Mouse (Mus musculus) CH12.LX (cell line): Measurements from ENCODE around the gene Csnk2a2. TPM values are rescaled to one million over a fixed set of nuclear protein-coding genes. Genes with fewer than 3 reads are reported as not detected.

Experiments
- DNase-seq: peaks from one replicate; pipeline ENCODE4 v3.0.0-alpha.2; 2013; ENCODE audit errors: extremely low read depth
- H3K27ac ChIP-seq: 2 replicates; pipeline ENCODE4 v1.5.1; 2012; ENCODE audit warnings: low read depth, mild to moderate bottlenecking, control low read depth, moderate library complexity; ENCODE audit not compliant: insufficient read depth
- H3K27me3 ChIP-seq: replicated peaks from 2 replicates; pipeline ENCODE3; 2012; ENCODE audit warnings: inconsistent platforms
- H3K36me3 ChIP-seq, 2 experiments: replicated peaks in 1 of 2; 2 replicates each; pipeline versions ENCODE3 to v1.6.1; 2012; ENCODE audit warnings: inconsistent platforms in 1 of 2, low read length in 1 of 2, mild to moderate bottlenecking in 1 of 2, mixed read lengths in 1 of 2, moderate library complexity in 1 of 2; ENCODE audit not compliant: control insufficient read depth in 1 of 2, insufficient read depth in 1 of 2
- H3K4me1 ChIP-seq, 2 experiments: 2 replicates each; pipeline ENCODE4 v1.6.1; 2012; ENCODE audit warnings: inconsistent platforms in 1 of 2, moderate library complexity in 1 of 2; ENCODE audit not compliant: insufficient read depth in 2 of 2, control insufficient read depth in 1 of 2
- H3K4me2 ChIP-seq: 2 replicates; pipeline ENCODE4 v1.6.1; 2012; ENCODE audit warnings: low read depth, mild to moderate bottlenecking, control low read depth; ENCODE audit not compliant: poor library complexity, insufficient read depth, severe bottlenecking
- H3K4me3 ChIP-seq, 3 experiments: fragments of 150-350 bp in 1 of 3; sonication (generic) in 1 of 3; replicated peaks in 1 of 3; 2 replicates each; pipeline versions ENCODE3 to v1.5.1; 2011 to 2012; ENCODE audit warnings: low read depth in 2 of 3, low read length in 2 of 3, mild to moderate bottlenecking in 2 of 3, moderate library complexity in 2 of 3, control low read depth in 1 of 3, improper control_type of control experiment in 1 of 3, inconsistent platforms in 1 of 3, mixed read lengths in 1 of 3; ENCODE audit not compliant: poor library complexity in 1 of 3
- H3K79me2 ChIP-seq: replicated peaks from 2 replicates; pipeline ENCODE4 v1.6.1; 2012; ENCODE audit warnings: mild to moderate bottlenecking, moderate library complexity; ENCODE audit not compliant: control insufficient read depth, poor library complexity, insufficient read depth, severe bottlenecking; ENCODE audit errors: extremely low read depth
- H3K9ac ChIP-seq: 2 replicates; pipeline ENCODE4 v1.6.1; 2012; ENCODE audit warnings: low read depth, mild to moderate bottlenecking, control low read depth, moderate library complexity; ENCODE audit not compliant: insufficient read depth
- H3K9me3 ChIP-seq: replicated peaks from 2 replicates; pipeline ENCODE3; 2012; ENCODE audit warnings: low read length, inconsistent platforms, mixed read lengths
- BHLHE40 ChIP-seq: IDR thresholded peaks from 2 replicates; pipeline ENCODE4 v1.6.1; 2011; ENCODE audit warnings: mild to moderate bottlenecking, low read depth, low read length, improper control_type of control experiment
- CHD2 ChIP-seq: IDR thresholded peaks from 2 replicates; pipeline ENCODE4 v1.6.1; 2011; ENCODE audit warnings: low read length, improper control_type of control experiment
- ELF1 ChIP-seq: IDR thresholded peaks from 2 replicates; pipeline ENCODE4 v1.6.1; 2014; ENCODE audit warnings: low read depth, mild to moderate bottlenecking, inconsistent platforms, low read length, improper control_type of control experiment
- GABPA ChIP-seq: IDR thresholded peaks from 2 replicates; pipeline ENCODE4 v1.6.1; 2012; ENCODE audit warnings: low read depth, low read length, improper control_type of control experiment, inconsistent platforms; ENCODE audit not compliant: insufficient replicate concordance
- IRF4 ChIP-seq: IDR thresholded peaks from 2 replicates; pipeline ENCODE4 v1.6.1; 2014; ENCODE audit warnings: low read depth, mild to moderate bottlenecking, inconsistent platforms, low read length, improper control_type of control experiment
- KAT2A ChIP-seq: IDR thresholded peaks from 2 replicates; pipeline ENCODE4 v1.6.1; 2012; ENCODE audit warnings: low read length, improper control_type of control experiment, inconsistent platforms; ENCODE audit not compliant: insufficient replicate concordance
- MAFK ChIP-seq: IDR thresholded peaks from 2 replicates; pipeline ENCODE4 v1.6.1; 2011; ENCODE audit warnings: low read length, improper control_type of control experiment; ENCODE audit not compliant: insufficient replicate concordance
- MAX ChIP-seq: IDR thresholded peaks from 2 replicates; pipeline ENCODE4 v1.6.1; 2011; ENCODE audit warnings: low read length, improper control_type of control experiment
- MAZ ChIP-seq: IDR thresholded peaks from 2 replicates; pipeline ENCODE4 v1.6.1; 2012; ENCODE audit warnings: low read depth, mild to moderate bottlenecking, inconsistent platforms, low read length, improper control_type of control experiment, moderate library complexity
- MEF2A ChIP-seq: IDR thresholded peaks from 2 replicates; pipeline ENCODE4 v1.6.1; 2014; ENCODE audit warnings: low read depth, mild to moderate bottlenecking, inconsistent platforms, low read length, improper control_type of control experiment, borderline replicate concordance
- MYC ChIP-seq: IDR thresholded peaks from 2 replicates; pipeline ENCODE4 v1.6.1; 2011; ENCODE audit warnings: low read depth, mild to moderate bottlenecking, improper control_type of control experiment, low read length
- NELFE ChIP-seq: IDR thresholded peaks from 2 replicates; pipeline ENCODE4 v1.6.1; 2011; ENCODE audit warnings: low read depth, low read length, improper control_type of control experiment
- PAX5 ChIP-seq: IDR thresholded peaks from 2 replicates; pipeline ENCODE4 v1.6.1; 2012; ENCODE audit warnings: low read length, inconsistent platforms, mixed read lengths
- POLR2A ChIP-seq: IDR thresholded peaks from 2 replicates; pipeline ENCODE4 v1.6.1; 2011; ENCODE audit warnings: low read depth, mild to moderate bottlenecking, improper control_type of control experiment, low read length
- POLR2AphosphoS2 ChIP-seq: IDR thresholded peaks from 2 replicates; pipeline ENCODE4 v1.6.1; 2011; ENCODE audit warnings: low read depth, low read length, improper control_type of control experiment
- RAD21 ChIP-seq: IDR thresholded peaks from 2 replicates; pipeline ENCODE4 v1.6.1; 2011; ENCODE audit warnings: low read depth, mild to moderate bottlenecking, low read length, improper control_type of control experiment, moderate library complexity
- SMC3 ChIP-seq: IDR thresholded peaks from 2 replicates; pipeline ENCODE4 v1.6.1; 2011; ENCODE audit warnings: low read depth, low read length, improper control_type of control experiment
- TBP ChIP-seq: conservative IDR thresholded peaks from 2 replicates; pipeline ENCODE4 v1.6.1; 2011; ENCODE audit warnings: low read depth, low read length, improper control_type of control experiment
- USF1 ChIP-seq: IDR thresholded peaks from 2 replicates; pipeline ENCODE4 v1.6.1; 2014; ENCODE audit warnings: low read depth, mild to moderate bottlenecking, inconsistent platforms, low read length, improper control_type of control experiment
- USF2 ChIP-seq: conservative IDR thresholded peaks from 2 replicates; pipeline ENCODE4 v1.6.1; 2011; ENCODE audit warnings: low read depth, low read length, improper control_type of control experiment
- ZC3H11A ChIP-seq: IDR thresholded peaks from 2 replicates; pipeline ENCODE4 v1.6.1; 2012; ENCODE audit warnings: low read depth, mild to moderate bottlenecking, inconsistent platforms, low read length, improper control_type of control experiment
- ZKSCAN1 ChIP-seq: IDR thresholded peaks from 2 replicates; pipeline ENCODE4 v1.6.1; 2012; ENCODE audit warnings: low read depth, inconsistent platforms, low read length, improper control_type of control experiment, borderline replicate concordance
- ZNF384 ChIP-seq: IDR thresholded peaks from 2 replicates; pipeline ENCODE4 v1.6.1; 2012; ENCODE audit warnings: low read depth, low read length, improper control_type of control experiment, inconsistent platforms
- dilution Hi-C: fragments of 300-500 bp; cut with MboI; formaldehyde crosslinking; loops from 2 replicates; pipeline ENCODE4 v1.14.3; 2020; ENCODE audit warnings: low sequenced_read_pairs; ENCODE audit not compliant: extremely low pct_unique_long_range_greater_than_20kb, extremely low pct_ligation_motif_present
- in situ Hi-C: fragments of 300-500 bp; cut with MboI; formaldehyde crosslinking; loops from 3 replicates; pipeline ENCODE4 v1.14.3; 2019; ENCODE audit warnings: low sequenced_read_pairs, low pct_ligation_motif_present, low pct_unique_long_range_greater_than_20kb, mixed read lengths
- polyA plus RNA-seq: library from polyadenylated mRNA; unstranded; fragments of >175 nt; gene quantifications from 2 replicates; pipeline ENCODE4 v1.2.1, GENCODE M21; 2012; ENCODE audit warnings: low read depth; ENCODE audit not compliant: insufficient read length
- total RNA-seq, 2 experiments: library from RNA; depleted of rRNA; stranded (reverse); fragments of 300-350 nt in 1 of 2; fragments of >200 nt in 1 of 2; gene quantifications; 2 replicates each; pipeline ENCODE4 v1.2.3; 2012 to 2014

The Csnk2a2 gene
- total and polyA plus RNA-seq, 3 experiments = 32.1 to 126 (median 51.7) TPM

DNA sequence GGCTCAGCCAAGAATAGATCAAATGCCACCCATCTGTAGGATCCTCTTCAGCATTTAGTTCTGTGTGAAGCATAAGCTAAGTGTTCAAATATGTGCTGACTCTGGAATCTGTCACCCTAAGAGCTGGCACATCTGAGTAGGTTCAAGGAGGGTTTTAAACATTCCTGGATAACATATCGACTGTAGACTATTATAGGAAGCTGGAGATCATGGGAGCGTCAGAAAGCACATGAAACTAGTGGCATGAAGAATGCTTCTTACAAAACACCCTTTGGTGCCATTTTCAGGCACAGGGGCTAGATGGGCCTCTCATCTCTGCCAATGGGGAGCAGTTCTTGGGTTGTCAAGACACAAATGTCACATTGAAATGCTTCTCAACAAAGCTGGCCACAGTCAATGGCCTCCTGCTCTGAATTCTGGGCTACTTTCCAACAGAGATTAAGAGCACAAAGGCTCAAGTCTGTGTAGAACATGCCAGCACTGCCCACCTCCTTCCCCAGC is 63.0 kb downstream of the Csnk2a2 start:
- Histone ChIP-seq H3K9me3 (no peaks in the 10 kb centered on the region), H3K27me3 (no peaks in the 10 kb centered on the region), H3K36me3 (peaks cover 8 to 43% of the 10 kb centered on the region in 2 experiments), H3K4me2 (no peak overlapping the region), H3K27ac (no peak overlapping the region), H3K9ac (no peak overlapping the region), H3K4me3 (no peak overlapping the region), H3K4me1 (peaks cover 2 to 38% of the 10 kb centered on the region in 2 experiments; a peak in 3 of 4 replicates), H3K79me2 (peaks cover 11% of the 10 kb centered on the region)
- no peak for TF ChIP-seq ELF1
- no peak for TF ChIP-seq BHLHE40
- no peak for TF ChIP-seq IRF4
- no peak for TF ChIP-seq USF2
- TF ChIP-seq MYC = no peak
- no peak for TF ChIP-seq TBP
- TF ChIP-seq USF1 = no peak
- TF ChIP-seq PAX5 = no peak
- no peak for TF ChIP-seq RAD21
- TF ChIP-seq KAT2A = no peak
- no peak for TF ChIP-seq SMC3
- TF ChIP-seq POLR2A = no peak
- TF ChIP-seq ZNF384 = no peak
- in situ Hi-C loops = loop anchor here (5.0 kb wide), 1 partner anchor 95 kb away; the partner anchor contains the start of genes Usb1 and Zfp319
- dilution Hi-C loops = no loop called here
- DNase-seq = no peak

DNA sequence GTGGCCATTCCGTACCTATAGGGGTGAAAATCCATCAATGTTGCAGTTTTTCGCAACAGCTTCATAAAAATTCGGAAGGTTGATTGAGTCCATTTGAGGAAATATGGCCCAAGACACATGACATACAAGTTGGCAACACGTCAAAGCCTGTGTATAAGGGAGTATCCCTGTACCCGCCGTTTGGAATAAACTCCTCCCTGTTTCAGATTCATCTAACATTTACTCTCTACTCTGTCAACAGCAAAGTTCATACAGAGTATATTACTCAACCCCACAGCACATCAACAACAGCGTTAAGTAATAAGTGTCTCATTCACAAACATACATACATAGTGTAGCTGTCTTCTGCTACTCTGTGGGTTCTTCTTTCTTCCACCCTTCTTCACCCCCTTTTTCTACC is 65.2 kb downstream of the Csnk2a2 start:
- Histone ChIP-seq H3K27ac (no peak overlapping the region), H3K9ac (no peak overlapping the region), H3K4me1 (peaks cover 2 to 24% of the 10 kb centered on the region in 2 experiments; a peak in 3 of 4 replicates), H3K27me3 (no peaks in the 10 kb centered on the region), H3K79me2 (peaks cover 5% of the 10 kb centered on the region), H3K9me3 (no peaks in the 10 kb centered on the region), H3K4me3 (no peak overlapping the region), H3K36me3 (peaks cover 20 to 57% of the 10 kb centered on the region in 2 experiments), H3K4me2 (no peak overlapping the region)
- in situ Hi-C loops (loop anchor here (5.0 kb wide), 1 partner anchor 92 kb away; the partner anchor contains the start of genes Usb1 and Zfp319), dilution Hi-C loops (no loop called here)
- DNase-seq = no peak
- TF ChIP-seq KAT2A (no peak), TBP (no peak), GABPA (no peak), ZC3H11A (no peak), MAX (no peak), POLR2AphosphoS2 (no peak), NELFE (no peak), MAZ (no peak), ELF1 (no peak), ZKSCAN1 (no peak), MEF2A (no peak), MAFK (no peak), SMC3 (no peak), CHD2 (no peak), PAX5 (no peak)
